Mouse (Mus musculus): Measurements from ENCODE around the gene Eppin. TPM values are rescaled to one million over a fixed set of nuclear protein-coding genes. Genes with fewer than 3 reads are reported as not detected.
"Not testable (repeated sequence)": the region's sequence is repeated elsewhere in the genome, so short reads cannot be mapped to it uniquely, and the experiment has no call there.

The Eppin gene
- not detected for total RNA-seq (2021)
- long read RNA-seq, experiment 1, result 0 reads
- long read RNA-seq, experiment 2, result 0 reads

GRCm38 (mm10) chr2:164593494-164593893 is at the start of gene Eppin:
TSS of gene Eppin (minus strand) at chr2:164593594.
- DNase-seq, result no peak

DNA sequence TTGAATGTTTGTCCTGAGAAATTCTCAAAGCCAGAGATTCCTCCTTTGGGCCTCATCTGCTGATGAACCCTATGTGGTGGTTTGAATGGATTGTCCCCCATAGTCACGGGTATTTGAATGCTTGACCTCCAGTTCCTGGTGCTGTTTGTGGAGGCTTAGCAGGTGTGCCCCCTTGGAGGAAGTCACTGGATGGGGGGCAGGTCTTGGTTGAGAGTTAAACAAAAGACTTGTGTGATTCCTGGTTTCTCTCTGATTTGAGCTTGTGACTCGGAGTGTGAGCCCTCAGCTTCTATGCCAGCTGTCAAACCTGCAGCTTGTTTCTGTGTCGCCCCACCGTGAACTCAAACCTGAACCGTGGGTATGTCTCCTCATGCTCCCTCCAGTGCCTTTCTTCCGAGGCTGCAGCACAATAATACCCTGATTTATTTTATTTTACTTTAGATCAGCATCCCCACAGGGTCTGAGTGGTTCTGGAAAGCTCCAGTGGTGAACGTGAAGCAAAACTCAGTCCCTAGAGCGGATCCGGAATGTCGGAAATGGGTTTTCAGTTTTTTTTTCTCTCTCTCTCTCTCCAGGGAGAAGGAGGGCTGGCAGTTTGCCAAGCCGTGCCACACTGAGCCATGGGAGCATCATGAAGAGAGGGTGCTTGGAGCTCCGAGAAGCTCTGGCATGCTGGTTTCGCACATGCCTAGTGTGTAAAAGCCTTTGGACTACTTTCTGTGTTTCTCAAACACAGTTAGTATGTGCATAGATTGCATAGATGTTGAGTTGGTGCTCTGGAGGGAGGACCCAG is 48.7 kb upstream of the Eppin start:
- no peak for DNase-seq

DNA sequence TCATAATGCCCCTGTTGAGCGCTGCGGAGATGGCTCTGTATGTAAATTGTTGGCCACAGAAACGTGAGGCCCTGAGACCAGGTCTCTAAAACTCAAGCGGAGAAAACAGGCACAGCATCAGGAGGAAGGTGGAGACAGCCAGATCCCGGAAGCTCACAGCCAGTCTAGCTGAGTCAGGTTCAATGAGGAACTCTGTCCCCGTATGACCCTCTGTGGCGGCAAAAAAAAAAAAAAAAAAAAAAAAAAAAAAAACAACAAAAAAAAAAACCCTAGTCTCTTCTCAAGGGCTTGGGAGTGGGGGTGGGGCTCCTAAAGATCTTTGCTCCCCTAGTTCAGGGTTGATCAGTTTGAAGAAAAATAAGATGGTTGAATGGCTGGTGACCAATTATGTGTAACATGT is 47.7 kb upstream of the Eppin start:
- no peak for DNase-seq

GRCm38 (mm10) chr2:164638696-164639095 is 45.3 kb upstream of the Eppin start, which contains the start of gene Wfdc16:
TSS of gene Wfdc16 (minus strand) at chr2:164638796.
- no peak for DNase-seq

DNA sequence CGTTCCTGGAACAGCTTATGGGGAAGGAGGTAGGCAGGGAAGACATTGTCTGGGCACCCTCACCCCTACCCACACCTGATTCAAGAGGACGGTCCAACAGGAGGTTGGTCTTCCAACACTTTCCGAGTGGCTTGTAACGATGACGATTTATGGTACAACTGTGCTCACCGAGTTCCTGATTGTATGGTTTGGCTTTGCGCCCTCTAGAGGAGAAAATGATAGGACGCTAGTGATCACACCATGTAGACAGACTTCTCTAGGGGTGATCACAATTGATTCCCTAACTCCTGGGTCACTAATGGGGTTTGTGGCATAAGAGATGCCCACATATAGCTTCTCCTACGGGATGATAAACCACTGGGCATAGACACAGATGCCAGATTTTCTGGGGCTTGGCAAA is 41.9 kb upstream of the Eppin start:
- DNase-seq, result no peak

GRCm38 (mm10) chr2:164621775-164622174 is 28.4 kb upstream of the Eppin start:
- no peak for DNase-seq

- DNase-seq, result no peak
Observed at GRCm38 (mm10) chr2:164619050-164619449, 25.7 kb upstream of the Eppin start.

- no peak for DNase-seq
Observed at GRCm38 (mm10) chr2:164615386-164615785, 22.0 kb upstream of the Eppin start.

DNA sequence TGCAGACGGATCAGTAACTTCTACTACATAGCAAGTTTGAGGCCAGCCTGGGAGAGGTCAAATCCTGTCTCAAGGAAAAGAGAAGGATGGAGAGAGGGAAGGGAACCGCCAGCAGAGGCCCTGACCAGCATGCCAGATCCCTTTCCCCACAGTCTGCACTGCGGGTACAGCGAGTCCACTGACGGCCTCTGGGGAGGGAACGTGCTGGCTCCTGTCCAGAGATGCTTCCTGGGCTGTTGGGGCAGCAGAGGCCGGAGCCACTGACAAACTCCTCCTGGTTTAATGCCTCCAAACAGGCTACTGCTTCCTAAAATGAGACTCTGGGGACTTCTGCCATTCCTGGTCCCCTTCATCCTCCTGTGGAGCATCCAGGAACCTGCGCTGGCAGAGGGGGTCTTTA is 20.1 kb upstream of the Eppin start, which contains the start of the genes Wfdc6b and Wfdc8:
Wfdc6b (plus strand) TSS at position 52 of the 400 bp plus-strand sequence.
Wfdc8 (minus strand) TSS at position 156 of the 400 bp plus-strand sequence.
- DNase-seq, result peak; percentile 46

GRCm38 (mm10) chr2:164608781-164609180 is 15.4 kb upstream of the Eppin start:
- DNase-seq, result no peak

DNA sequence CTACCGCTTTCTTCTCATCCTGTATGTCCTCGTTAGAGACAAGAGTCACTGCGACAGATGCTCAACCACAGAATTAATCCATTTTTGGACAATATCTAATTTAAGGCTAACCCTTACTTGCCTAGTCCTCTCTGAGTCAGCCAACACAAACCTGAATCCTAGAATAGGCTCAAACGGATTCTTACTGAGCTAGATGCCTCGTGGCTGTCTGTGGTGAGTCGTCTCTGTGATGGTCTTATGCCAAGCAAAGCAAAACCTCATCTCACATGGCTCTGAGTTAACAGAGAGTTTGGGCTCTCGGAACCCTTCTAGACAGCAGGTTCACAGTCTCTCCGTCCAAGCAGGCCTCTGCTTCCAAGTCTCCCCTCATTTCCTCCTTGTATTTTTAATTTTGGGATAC is 11.0 kb upstream of the Eppin start:
- DNase-seq, result no peak

- no peak for DNase-seq
Observed at GRCm38 (mm10) chr2:164603482-164603881, 10.1 kb upstream of the Eppin start.

GRCm38 (mm10) chr2:164600179-164600578 is 6.8 kb upstream of the Eppin start:
- no peak for DNase-seq

DNA sequence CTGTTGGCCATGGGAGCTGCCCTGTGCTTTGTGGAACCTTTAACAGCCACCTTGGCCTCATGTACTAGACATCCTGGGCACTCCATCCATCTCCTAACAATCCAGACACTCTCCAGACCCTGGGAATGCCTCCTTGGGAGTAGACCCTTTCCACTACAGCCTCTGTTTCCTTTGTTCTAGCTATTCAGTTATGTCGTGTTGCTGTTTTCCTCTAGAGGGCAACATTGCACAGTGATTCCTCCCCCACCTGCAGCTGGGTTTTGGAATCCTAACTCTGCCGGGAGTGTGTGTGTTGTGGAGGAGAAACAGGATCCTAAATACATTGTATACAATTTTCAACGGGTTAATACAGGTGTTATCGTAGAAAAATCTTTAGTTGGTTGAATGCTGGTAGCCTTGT is 1.4 kb downstream of the Eppin start:
- DNase-seq, result no peak

DNA sequence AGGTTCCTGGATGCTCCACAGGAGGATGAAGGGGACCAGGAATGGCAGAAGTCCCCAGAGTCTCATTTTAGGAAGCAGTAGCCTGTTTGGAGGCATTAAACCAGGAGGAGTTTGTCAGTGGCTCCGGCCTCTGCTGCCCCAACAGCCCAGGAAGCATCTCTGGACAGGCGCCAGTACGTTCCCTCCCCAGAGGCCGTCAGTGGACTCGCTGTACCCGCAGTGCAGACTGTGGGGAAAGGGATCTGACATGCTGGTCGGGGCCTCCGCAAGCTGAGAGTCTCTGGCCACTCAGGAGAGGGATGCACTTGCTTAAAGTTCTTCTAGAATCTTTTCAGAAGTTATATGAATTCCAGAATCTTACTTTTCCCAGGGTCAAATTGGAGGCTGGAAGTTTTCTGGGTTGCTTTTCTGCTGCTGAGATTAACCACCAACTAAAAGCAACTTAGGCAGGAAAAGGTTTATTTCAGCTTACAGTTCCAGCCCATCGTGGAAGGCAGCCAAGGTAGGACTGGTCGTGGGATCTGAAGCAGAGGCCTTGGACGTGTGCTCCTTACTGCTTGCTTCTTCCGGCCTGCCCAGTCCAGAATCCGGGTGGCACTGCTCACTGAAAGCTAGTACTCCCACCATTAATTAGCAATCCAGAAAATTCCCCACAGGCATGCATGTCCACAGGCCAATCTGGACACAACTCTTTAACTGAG is 8.2 kb downstream of the Eppin start, which contains the start of gene Wfdc6a:
Wfdc6a (minus strand) TSS at position 423 of the 701 bp plus-strand sequence.
- DNase-seq, result not testable (repeated sequence)

DNA sequence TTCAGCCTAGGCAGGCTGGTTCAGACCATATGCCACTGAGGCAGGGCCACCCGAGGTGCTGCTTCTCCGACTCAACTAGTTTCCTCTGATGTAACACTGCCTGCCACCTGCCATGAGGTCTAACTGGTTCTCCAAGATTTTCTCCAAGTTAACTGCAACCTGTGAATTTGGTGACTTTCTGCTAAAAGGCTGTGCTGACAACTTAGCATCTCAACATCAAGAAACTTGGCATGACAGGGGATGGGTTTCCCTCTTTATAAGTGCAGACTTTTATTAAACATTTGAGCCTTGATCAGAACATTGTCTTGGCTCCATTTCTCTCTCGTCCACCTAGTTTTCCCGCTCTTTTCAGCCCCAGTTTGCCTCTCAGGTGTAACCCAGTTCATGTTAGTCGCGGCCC is 20.0 kb downstream of the Eppin start, which contains the start of gene Spint3:
Spint3 (minus strand) TSS at position 101 of the 400 bp plus-strand sequence.
- not testable (repeated sequence) for DNase-seq

DNA sequence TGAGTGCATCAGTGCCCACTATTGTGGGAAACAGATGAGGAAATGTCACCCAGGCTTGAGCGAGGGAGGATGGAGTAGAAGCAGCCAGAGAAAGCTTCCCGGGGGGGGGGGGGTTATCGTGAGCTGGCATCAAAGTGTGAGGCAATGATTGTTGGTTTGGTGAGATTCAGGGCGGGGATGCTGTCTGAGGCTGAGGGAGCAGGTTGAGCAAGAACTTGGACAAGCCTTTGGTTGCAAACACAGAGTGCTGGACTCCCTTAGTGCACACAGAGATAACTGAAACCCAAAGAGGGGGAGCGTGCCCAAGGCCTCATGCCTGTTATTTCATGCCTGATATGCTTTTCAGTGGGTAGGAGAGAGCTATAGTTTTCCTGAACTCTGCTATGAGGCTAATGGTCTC is 25.9 kb downstream of the Eppin start:
- DNase-seq, result no peak

DNA sequence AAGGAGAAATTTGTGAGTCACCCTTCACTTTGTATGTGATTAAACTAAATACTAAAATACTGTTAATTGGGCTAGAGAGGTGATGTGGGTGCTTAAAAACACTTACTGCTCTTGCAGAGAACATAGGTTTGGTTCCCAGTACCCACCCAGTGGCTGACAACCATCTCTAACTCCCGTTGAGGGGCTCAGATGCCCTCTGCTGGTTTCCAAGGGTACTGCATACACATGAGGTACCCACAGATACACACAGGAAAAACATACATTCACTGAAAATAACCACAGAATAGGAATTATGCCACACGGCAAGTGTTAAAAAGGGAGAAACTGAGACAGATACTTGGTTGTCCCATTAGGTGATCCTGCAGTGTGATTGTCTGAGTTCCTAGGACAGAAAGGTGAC is 26.4 kb downstream of the Eppin start:
- DNase-seq, result no peak

- no peak for DNase-seq
Observed at GRCm38 (mm10) chr2:164564346-164564745, 29.0 kb downstream of the Eppin start.

DNA sequence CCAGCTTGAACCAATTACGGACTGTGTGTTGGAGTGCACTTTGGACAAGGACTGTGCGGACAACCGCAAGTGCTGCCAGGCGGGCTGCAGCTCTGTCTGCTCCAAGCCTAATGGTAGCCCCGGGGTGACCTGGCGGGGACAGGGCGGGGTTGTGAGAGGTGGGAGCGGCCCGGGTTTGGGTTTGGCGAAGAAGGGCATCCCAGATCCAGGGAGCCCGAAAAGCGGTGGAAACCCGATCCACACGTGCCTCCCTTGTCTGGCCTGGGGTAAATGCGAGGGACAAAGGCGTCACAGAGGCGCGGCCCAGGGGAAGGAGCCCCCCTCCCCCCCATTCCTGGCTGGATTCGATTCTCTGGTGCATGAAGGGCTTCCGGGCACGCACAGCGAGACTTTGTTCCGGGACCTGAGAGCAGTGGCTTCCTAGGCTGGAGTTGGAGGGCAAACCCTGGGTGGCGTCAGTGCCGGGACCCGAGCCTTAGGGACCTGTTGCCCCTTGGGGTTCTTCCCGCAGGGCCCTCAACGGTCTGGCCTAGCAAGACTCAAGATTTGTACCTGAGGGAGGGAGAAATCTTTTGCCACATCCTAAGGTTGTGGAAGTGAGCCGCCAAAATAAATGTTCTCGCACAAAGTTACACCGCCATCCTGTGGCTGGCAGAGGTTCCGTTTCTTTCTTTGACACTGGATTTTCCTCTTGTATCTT is 29.9 kb downstream of the Eppin start:
- DNase-seq, result no peak

DNA sequence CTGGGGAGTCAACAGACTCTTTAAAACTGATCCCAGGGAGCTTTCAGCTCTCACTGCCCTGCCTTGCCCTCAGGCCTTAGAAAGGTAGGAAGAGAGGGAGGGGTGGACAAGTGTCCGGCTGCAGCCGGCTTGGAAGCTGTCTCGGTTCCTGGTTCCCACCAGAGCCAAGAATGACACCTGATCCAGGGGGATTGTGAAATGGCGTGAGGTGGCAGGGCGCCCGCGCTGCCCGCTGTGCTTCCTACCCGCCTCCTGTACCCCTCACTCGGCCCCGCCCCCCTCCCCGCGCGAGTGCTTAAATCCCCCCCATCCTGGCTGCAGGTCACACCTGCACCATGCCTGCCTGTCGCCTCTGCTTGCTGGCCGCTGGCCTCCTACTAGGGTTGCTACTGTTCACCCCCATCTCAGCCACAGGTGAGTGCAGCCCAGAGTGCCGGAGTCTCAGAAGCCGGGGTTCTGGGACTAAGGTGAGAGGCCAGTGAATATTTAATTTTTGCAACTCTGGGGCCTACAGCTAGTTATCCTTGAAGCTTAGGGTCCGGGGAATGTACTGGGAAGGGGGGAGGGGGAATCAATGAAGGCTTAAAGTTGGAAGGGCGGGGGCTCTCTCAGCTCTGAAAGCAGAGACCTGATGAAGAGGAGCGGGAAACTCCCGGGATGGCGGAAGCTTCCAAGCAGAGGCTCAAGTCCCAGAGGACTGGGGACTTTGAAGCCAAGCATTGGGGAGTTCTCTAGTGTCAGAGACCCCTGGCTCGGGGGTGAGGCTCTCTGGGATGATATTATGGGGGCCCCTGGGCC is 30.8 kb downstream of the Eppin start, which contains the start of gene Wfdc2:
Wfdc2 (plus strand) TSS at position 23 of the 798 bp plus-strand sequence.
- DNase-seq, result peak; percentile 25
